Mouse (Mus musculus) small intestine, adult 10 weeks (tissue): ENCODE measurements around the gene Setd2. TPM values are rescaled to one million over a fixed set of nuclear protein-coding genes. Genes with fewer than 3 reads are reported as not detected.

Source experiments
- polyA plus RNA-seq: library from polyadenylated mRNA; stranded (reverse); fragments of 350-450 nt; fragmentation: Illumina TruSeq; extraction: RNeasy Lipid Tissue Mini Kit (QIAGEN cat#74804); gene quantifications from one replicate; pipeline ENCODE4 v1.2.3, GENCODE M21; 2014; ENCODE audit warnings: low replicate concordance

Setd2 gene
- 56.1 TPM for polyA plus RNA-seq

DNA sequence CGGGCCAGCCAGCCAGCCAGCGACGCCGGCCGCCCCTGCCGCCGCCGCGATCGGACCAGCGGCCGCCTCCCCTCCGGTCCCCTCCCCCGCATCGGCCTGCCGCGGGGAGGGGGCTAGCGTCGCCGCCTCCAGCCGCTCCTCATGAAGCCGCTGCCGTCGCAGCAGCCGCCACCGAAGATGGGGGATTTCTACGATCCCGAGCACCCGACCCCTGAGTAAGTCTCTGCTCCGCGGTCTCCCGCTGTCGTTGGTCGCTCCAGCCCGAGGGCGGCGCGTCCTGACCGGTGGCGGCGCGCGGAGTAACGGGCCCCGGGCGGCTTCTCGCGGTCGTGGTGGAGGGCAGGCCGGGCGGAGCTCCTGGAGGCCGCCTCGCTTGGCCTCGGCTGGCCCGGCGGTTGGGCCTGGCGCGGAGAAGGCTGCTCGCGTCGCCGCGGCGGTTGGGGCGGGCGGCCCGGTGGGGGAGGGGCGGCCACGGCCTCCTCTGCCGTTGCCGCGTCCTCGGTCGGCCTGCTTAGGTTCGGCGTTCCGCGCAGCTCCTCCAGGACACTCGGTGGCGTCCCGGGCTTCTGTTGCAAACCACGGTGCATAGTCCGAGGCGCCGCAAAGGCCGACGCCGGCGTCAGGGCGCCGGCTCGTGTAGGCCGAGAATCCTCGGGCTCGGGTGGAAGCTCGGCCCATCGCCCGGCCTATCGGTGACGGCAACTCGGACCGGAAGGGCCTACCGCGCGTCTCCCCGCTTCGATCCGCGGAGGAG lies at the start of gene Setd2:
TSS of gene Setd2 (plus strand) at position 60 of the 754 bp plus-strand sequence.

DNA sequence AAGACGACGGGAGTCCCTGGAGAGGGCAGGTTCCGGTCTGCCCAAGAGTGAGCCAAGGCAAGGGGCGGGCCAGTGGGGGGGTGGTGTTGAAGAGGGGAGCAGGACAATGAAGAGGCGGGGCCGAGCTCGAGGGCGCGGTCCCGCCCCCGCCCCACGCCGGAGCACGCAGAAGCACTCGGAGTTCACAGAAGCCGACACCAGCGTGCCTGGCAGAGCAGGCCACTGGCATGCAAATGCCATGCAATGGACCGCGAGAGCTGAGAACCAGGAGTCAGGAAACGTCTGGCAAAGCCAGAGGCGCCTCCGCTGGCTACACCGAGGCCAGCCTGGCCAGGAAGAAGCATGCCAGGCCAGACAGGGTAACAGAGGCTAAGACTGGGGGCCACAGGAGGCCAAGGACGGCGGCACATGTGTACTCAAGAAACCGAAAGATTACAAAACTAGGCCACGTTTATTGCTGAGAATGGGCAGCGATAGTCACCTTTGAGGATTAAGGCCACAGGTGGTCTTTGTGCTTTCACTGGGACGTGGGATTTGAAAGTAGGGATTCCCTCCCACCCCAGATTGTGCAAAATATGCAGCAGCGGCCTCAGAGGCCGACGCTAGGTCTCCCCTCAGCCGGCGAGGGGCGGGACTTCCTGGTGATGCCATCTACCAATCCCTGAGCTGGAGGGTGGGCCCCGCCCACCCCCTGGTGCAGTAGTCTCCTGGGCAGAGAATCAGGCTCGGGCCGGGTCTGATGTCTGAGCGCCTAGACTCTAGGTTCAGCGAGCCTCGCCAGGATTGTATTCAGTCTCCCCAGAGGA lies 92.2 kb downstream of the Setd2 start, which contains the start of gene Nradd:
TSS of gene Nradd (minus strand) at position 92 of the 806 bp plus-strand sequence.

DNA sequence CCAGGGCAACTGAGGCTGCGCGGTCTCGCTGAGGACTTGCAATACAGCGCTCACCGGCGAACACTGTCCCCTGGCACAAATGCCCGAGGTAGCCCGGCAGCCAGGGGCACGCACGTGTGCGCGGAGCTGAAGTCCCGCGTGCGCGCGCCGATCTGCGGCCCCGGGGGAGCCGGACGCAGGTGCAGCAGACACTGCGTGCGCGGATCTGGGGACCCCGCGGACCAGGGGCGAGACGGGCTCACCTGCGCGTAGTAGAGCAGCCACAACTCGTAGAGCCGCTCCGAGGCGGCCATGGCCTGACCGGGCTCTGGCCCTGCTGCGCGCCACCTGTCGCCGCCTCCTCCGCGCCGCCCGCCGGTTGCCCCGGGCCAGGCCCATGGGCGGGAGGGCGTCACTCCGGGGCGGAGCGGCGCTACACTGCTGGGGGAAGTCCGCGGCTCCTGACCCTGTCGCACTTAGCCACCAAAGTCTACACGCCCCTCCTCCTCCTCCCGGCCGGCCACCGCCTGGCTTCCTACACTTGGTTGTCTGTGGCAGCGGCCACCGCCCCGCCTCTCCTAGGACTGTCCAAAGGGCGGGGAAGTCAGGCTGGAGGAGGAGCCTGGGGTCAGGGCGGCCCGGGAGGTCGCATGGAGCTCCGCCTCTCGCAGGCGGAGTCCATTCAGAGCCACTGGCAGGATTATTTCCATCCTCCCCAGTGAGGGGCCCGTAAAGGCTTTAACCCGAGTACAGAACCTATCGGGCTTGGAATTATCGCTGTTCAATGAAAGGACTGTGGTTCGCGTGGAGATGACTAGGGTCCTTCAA lies 121.5 kb downstream of the Setd2 start, which contains the start of gene Nbeal2:
TSS of gene Nbeal2 (minus strand) at position 507 of the 807 bp plus-strand sequence.

GRCm38 (mm10) chr9:110656249-110657221 lies 124.1 kb downstream of the Setd2 start, which contains the start of gene Ccdc12:
Ccdc12 (plus strand) TSS chr9:110656503.

Other genes with a start within 250 kb of the Setd2 start
- not detected for gene Elp6, start 227.4 kb upstream of the Setd2 start, polyA plus RNA-seq
- gene Scap, start 199.3 kb upstream of the Setd2 start, polyA plus RNA-seq: 0.11 TPM
- gene Ptpn23, start 124.4 kb upstream of the Setd2 start, polyA plus RNA-seq: 0.33 TPM
- not detected for gene Ngp, start 112.8 kb upstream of the Setd2 start, polyA plus RNA-seq
- gene Klhl18, start 55.9 kb upstream of the Setd2 start, polyA plus RNA-seq: 5.6 TPM
- gene Kif9, start 55.6 kb upstream of the Setd2 start, polyA plus RNA-seq: 0.56 TPM
- 0.63 TPM for gene Nradd, start 91.9 kb downstream of the Setd2 start, polyA plus RNA-seq
- gene Nbeal2, start 121.6 kb downstream of the Setd2 start, polyA plus RNA-seq: not detected
- not detected for gene Ccdc12, start 123.9 kb downstream of the Setd2 start, polyA plus RNA-seq
- gene Myl3, start 209.3 kb downstream of the Setd2 start, polyA plus RNA-seq: not detected
- not detected for gene Pth1r, start 214.5 kb downstream of the Setd2 start, polyA plus RNA-seq